Mouse (Mus musculus): ENCODE results near the gene Olfr360. TPM values are rescaled to one million over a fixed set of nuclear protein-coding genes. Genes with fewer than 3 reads are reported as not detected.

Olfr360 gene
- polyA plus RNA-seq (2017; shearing (Covaris generic)): not detected

DNA sequence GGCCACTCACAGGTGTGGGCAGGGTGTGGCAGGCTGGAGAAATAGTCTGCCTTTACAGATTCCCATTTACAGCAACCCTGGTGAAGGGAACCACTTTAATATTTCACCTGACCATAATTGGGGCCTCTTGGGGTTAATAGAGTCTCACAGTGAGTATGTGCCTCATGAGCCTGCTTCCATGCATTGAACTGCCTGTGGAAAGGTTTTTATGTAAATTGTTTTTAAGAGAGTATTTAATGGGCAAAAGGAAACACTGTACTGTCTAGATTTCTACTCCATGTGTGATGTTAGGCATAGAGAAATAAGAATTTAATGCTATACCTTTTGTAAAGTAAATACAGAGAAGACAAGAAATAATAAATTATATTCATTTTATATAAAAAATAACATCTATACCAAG, at the start of gene Olfr360:
Olfr360 (plus strand) TSS at position 301 of the 400 bp plus-strand sequence.

DNA sequence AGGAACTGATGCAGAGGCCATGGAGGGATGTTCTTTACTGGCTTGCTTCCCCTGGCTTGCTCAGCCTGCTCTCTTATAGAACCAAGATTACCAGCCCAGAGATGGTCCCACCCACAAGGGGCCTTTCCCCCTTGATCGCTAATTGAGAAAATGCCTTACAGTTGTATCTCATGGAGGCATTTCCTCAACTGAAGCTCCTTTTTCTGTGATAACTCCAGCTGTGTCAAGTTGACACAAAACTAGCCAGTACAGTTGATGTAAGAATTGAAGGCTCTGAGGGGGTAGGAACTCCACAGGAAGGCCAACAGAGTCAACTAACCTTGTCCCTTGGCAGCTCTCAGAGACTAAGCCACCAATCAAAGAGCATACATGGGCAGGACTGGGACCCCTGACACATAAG, 23.6 kb downstream of the Olfr360 start, which contains the start of gene Olfr361:
Olfr361 (minus strand) TSS at position 101 of the 400 bp plus-strand sequence.

DNA sequence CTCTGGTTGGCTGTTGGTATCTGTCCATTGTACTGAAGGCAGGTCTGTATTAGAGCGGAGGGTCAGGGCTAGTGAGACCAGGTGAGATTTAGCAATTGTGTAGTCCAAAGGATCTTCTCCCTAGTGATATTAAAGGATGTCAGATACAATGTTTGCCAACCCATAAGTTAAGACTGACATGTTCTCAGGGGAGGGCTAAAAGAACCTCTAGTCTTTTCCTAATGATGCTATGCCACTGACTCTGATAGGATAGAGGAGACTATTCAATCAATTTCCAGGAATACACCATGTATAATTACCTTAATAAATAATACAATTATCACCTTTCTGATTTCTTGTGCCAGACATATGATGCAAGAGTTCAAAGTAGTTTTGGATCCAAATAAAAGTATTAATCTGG, 52.3 kb downstream of the Olfr360 start, which contains the start of gene Olfr362:
Olfr362 (minus strand) TSS at position 101 of the 400 bp plus-strand sequence.

Other genes with a start within 250 kb of the Olfr360 start
- not detected for gene Olfr3, start 248.7 kb upstream of the Olfr360 start, polyA plus RNA-seq (2017; shearing (Covaris generic))
- gene Olfr350, start 219.4 kb upstream of the Olfr360 start, polyA plus RNA-seq (2017; shearing (Covaris generic)): not detected
- not detected for gene Olfr351, start 203.1 kb upstream of the Olfr360 start, polyA plus RNA-seq (2017; shearing (Covaris generic))
- not detected for gene Olfr352, start 197.3 kb upstream of the Olfr360 start, polyA plus RNA-seq (2017; shearing (Covaris generic))
- not detected for gene Olfr353, start 172.8 kb upstream of the Olfr360 start, polyA plus RNA-seq (2017; shearing (Covaris generic))
- gene Olfr354, start 160.1 kb upstream of the Olfr360 start, polyA plus RNA-seq (2017; shearing (Covaris generic)): not detected
- not detected for gene Olfr355, start 136.8 kb upstream of the Olfr360 start, polyA plus RNA-seq (2017; shearing (Covaris generic))
- not detected for gene Olfr356, start 128.6 kb upstream of the Olfr360 start, polyA plus RNA-seq (2017; shearing (Covaris generic))
- gene Olfr357, start 71.9 kb upstream of the Olfr360 start, polyA plus RNA-seq (2017; shearing (Covaris generic)): under 1 TPM in 1 of 2 experiments, not detected in 1; 0.07 TPM
- not detected for gene Olfr358, start 56.4 kb upstream of the Olfr360 start, polyA plus RNA-seq (2017; shearing (Covaris generic))
- not detected for gene Olfr361, start 23.5 kb downstream of the Olfr360 start, polyA plus RNA-seq (2017; shearing (Covaris generic))
- not detected for gene Olfr362, start 52.2 kb downstream of the Olfr360 start, polyA plus RNA-seq (2017; shearing (Covaris generic))
- not detected for gene Olfr364-ps1, start 73.6 kb downstream of the Olfr360 start, polyA plus RNA-seq (2017; shearing (Covaris generic))
- gene Olfr365, start 122.5 kb downstream of the Olfr360 start, polyA plus RNA-seq (2017; shearing (Covaris generic)): under 1 TPM in 1 of 2 experiments, not detected in 1; 0.04 TPM
- gene Olfr366, start 145.8 kb downstream of the Olfr360 start, polyA plus RNA-seq (2017; shearing (Covaris generic)): under 1 TPM in 1 of 2 experiments, not detected in 1; 0.04 TPM

All from activated CD4-positive, CD25-positive, alpha-beta regulatory T cell (primary cell).